ENCODE assay signal across 23 mouse cellular contexts in genomic region chr17:68625281-68625680, GRCm38 (mm10).
A peak's percentile ranks its signal among the peaks of the same experiment; 100 is the strongest.
DNase-seq lines count a peak whose midpoint lies in the region; ATAC-seq lines count a peak whose summit lies in the region.
"Had no signal": no experiment of that assay in that cellular context is flagged by ENCODE, and none has a peak within 500 bp of the region (broad histone marks: within the 10 kb centered on the region; RNA-seq: fewer than 3 reads in every experiment).

No protein-coding gene starts in this region.

- no peaks in the 10 kb centered on the region for H3K27me3 ChIP-seq in hindbrain, embryonic 14.5 days (ENCODE audit: control insufficient read depth, insufficient read depth, low read length)
- H3K27me3 ChIP-seq: liver, embryonic 13.5 days had no signal

- no peak overlapping the region for H3K27ac ChIP-seq in hindbrain, embryonic 14.5 days
- H3K27ac ChIP-seq: forebrain, embryonic 10.5 days; heart, embryonic 10.5 days; liver, embryonic 13.5 days had no signal

- H3K4me1 ChIP-seq in hindbrain, embryonic 14.5 days (replicated peaks; ENCODE audit: control insufficient read depth, insufficient read depth, low read length): no peaks in the 10 kb centered on the region
- H3K4me1 ChIP-seq: forebrain, embryonic 10.5 days; heart, embryonic 10.5 days; liver, embryonic 13.5 days had no signal

- no peaks in the 10 kb centered on the region for H3K36me3 ChIP-seq in hindbrain, embryonic 14.5 days (replicated peaks; ENCODE audit: control insufficient read depth, insufficient read depth)
- H3K36me3 ChIP-seq: forebrain, embryonic 10.5 days; heart, embryonic 10.5 days; liver, embryonic 13.5 days had no signal

- no peak overlapping the region for H3K4me3 ChIP-seq in hindbrain, embryonic 14.5 days (replicated peaks; ENCODE audit: low read length)
- H3K4me3 ChIP-seq: forebrain, embryonic 10.5 days; heart, embryonic 10.5 days; liver, embryonic 13.5 days had no signal

- WGBS in hindbrain, embryonic 14.5 days: 81% methylated on average over 4 of the region's 4 CpGs

- no peak overlapping the region for H3K4me2 ChIP-seq in hindbrain, embryonic 14.5 days (replicated peaks)
- H3K4me2 ChIP-seq: liver, embryonic 13.5 days; midbrain, embryonic 11.5 days had no signal

- DNase-seq in layer of hippocampus, adult 11-12 months (ENCODE audit: low spot score): peak; percentile 16
- no peak for DNase-seq in layer of hippocampus, adult 9-10 months (ENCODE audit: low spot score)
- DNase-seq in right cerebral cortex, adult 2 months (ENCODE audit: low spot score in 2 of 2): peak; percentile 36 to 37
- DNase-seq in right cerebral cortex, postnatal 36 days (ENCODE audit: low spot score in 2 of 2): no peak
- DNase-seq in layer of hippocampus, postnatal 25 days (ENCODE audit: extremely low spot score in 1 of 2, low spot score in 1 of 2): peak; percentile 20 to 32
- no peak for DNase-seq in retina, embryonic 14.5 days (ENCODE audit: low spot score)
- no peak for DNase-seq in hindbrain, embryonic 14.5 days (ENCODE audit: low spot score)
- DNase-seq: adrenal gland, postnatal 25 days; cerebellum, adult 9-11 months; gastrocnemius, postnatal 10 days; heart, postnatal 4 days; kidney, adult 9 months; kidney, postnatal 14 days; liver, embryonic 13.5 days; lung, adult 2 months; lung, postnatal 14 days; spleen, adult 18-20 months had no signal

- no peak for ATAC-seq in hindbrain, embryonic 14.5 days (ENCODE audit: low FRiP score)
- ATAC-seq: CD4-positive, CD25-positive, alpha-beta regulatory T cell, adult 4 months; hindbrain, embryonic 16.5 days; intestine, embryonic 16.5 days had no signal

- no peaks in the 10 kb centered on the region for H3K9me3 ChIP-seq in hindbrain, embryonic 14.5 days (ENCODE audit: control insufficient read depth, low read length)
- H3K9me3 ChIP-seq: forebrain, embryonic 10.5 days; heart, embryonic 10.5 days; liver, embryonic 13.5 days had no signal

- no peak overlapping the region for H3K9ac ChIP-seq in hindbrain, embryonic 14.5 days
- H3K9ac ChIP-seq: liver, embryonic 13.5 days had no signal

Comparison
In these comparisons a context has a peak if more than half of its experiments do, and no peak if none do; other contexts are left out.
1. DNase-seq: peak in layer of hippocampus, adult 11-12 months (single experiment), right cerebral cortex, adult 2 months (2 of 2) and layer of hippocampus, postnatal 25 days (2 of 2); none in layer of hippocampus, adult 9-10 months (single experiment), right cerebral cortex, postnatal 36 days (0 of 2), retina, embryonic 14.5 days (single experiment) and hindbrain, embryonic 14.5 days (single experiment).